Mouse (Mus musculus): ENCODE data around the gene Ift43.

The Ift43 gene

DNA sequence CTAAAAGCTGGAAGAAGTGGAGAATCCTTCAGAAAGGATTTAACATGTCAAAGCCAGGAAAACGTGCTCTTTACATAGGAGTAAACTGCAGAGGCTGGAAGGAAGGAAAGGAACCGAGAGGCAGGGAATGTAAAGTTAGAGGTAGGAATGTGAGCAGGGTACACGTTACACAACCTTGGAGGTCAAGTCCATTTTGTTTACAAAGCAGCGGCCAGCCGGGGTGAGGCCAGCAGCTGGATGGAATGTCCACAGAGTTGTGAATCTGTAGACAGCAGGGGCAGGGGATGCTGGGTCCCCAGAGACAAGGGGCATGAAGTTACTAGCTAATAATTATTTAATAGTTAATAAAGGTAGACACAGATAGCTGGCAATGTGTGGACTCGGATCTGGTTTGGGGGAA, 45.8 kb downstream of the Ift43 start:
- DNase-seq (ENCODE audit: low read depth, low spot score), result no peak

DNA sequence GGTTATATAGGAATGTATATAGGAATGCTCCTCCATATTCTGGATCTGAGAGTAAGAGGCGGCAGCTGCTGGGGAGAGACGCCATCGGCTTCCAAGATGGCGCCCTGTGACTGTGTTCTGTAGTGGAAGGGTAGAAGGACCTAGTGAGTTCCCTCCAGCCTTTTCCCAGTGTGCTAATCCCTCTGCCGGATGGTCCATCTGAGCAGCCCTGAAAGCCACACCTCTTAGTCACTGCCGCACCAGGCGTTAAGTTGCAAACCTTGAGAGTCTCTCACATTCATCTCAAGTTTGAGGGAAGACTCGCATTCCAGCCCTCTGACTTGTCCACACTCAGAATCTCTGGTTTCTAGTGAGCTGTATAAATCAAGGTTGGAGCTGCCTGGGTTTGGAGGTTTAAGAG, 46.7 kb downstream of the Ift43 start:
- no peak for DNase-seq (ENCODE audit: low read depth, low spot score)

DNA sequence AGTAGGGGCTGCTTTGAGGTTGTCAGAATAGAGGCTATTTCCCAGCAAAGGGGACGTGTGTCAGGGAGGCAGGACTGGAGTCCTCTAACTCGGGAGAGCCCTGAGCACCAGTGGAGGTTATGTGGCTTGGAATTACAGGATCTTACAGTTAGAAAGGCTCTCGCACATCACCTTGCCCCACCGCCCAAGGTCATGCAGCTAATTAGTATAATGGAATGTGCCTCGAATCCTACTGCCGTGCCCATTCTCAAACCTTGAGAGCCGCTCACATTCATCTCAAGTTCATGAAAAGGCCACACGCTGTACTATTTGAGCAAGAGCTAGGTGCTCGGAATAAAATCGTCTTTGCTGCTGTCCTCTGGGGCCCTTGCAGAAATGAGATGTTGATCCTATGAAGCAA, 47.4 kb downstream of the Ift43 start:
- DNase-seq (ENCODE audit: low read depth, low spot score), result no peak

DNA sequence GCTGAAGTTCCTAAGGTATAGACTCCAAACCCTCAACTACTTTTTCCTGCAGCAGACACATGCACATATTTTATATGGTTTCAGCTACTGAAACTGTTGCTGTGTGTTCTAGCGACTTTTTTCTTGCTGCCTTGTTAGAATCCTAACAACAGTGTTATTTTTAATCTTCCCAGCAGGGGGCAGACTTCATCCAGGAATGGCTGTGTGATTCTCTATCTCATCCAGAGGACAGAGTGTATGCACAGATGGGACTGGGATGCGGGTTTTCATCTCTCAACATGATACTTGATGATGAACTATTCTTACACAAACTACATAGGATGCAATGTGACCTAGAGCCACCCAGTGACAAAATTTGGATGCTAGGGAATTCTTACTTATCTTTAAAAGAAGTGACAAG, 50.5 kb downstream of the Ift43 start:
- DNase-seq (ENCODE audit: low read depth, low spot score), result peak; percentile 39

DNA sequence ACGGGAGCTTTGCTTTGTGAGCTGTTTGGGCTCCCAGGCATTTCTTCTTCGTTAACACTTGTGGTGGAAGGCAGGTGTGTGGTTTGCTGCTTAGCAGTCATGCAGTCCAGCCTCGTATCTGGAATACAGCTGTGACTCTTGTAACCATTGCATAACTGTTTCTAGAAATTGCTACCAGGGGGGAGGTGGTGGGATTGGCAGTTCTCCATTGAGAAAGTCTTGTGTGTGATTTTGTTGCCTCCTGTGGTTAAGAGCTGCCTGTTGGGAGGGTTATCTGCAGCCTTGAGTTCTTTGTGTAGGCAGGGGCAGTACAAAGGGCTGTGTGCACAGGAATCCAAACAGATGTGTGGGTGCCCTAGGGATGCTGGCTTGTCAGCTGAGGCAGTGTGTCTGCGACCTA, 53.4 kb downstream of the Ift43 start:
- no peak for DNase-seq (ENCODE audit: low read depth, low spot score)

DNA sequence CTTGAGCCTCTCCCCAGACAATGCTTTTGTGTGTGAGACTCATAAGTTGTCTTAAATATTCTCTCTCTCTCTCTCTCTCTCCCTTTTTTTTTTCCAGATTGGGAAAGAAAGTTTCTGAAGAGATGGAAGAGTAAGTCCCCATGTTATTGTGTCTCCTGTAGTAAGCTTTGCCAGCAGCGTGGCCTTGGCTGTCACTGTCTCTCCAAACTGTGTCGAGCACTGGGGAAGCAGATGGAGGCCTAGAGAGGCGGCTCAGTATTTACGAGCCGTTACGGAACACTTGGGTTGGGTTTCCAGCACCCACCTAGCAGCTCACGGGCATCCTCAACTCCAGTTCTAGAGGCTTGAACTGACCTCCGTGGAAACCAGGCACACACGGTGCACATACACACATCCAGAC, 56.4 kb downstream of the Ift43 start:
- no peak for DNase-seq (ENCODE audit: low read depth, low spot score)

DNA sequence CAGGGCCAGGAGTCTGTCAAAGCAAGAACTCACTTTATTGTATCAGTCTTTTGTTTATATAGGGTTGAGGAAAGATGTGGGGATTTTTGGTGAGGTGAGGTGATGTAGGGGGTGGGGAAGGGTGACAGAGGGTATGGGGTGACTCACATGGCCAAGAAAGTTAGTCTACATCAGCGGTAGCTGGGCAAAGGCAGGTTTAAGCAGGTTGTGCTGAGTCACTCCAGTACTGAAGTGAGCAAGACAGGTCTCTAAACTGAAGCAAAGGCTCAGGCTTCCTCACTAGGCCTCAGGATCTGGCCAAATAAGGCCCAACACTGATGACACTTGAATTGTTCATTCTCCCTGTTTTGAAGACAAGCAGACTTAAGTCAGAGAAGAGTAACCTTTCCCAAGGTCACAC, 60.0 kb downstream of the Ift43 start:
- DNase-seq (ENCODE audit: low read depth, low spot score), result no peak

DNA sequence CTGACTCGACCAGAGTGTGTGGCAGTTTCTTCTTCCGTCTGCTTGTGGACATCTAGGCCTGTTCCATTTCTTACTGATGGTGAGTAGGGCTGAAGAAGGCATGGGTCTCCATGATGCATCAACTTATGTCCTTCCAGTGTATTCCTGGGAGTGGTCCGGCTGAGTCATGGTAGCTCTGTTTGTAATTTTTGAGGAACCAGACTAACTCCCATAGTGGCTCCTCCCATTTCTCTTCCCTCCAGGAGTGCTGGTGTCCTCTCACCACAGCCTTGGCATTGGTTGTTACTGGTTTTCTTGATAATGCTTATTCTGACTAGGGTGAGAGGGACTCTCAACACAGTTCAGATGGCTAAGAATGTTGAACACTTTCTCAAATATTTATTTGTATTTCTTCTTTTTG, 63.9 kb downstream of the Ift43 start:
- no peak for DNase-seq (ENCODE audit: low read depth, low spot score)

DNA sequence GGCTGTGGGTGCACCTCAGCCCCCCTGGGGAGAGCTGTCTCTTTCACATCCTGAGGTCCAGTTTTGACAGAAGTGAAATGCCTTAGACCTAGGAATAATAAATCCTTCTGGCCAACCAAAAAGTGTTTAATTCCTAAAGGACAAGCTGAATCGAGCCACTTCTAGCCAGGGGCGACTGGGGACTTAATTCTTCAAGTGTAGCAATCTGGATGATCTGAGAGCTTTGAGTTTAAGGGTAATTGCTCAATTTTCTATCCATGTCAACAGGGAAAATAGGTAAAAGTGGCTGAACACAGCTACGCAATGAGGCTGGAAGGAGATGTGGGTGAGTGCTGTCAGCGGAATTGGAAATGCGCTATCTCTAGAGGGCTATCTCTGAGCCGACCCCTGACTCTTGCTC, 65.9 kb downstream of the Ift43 start:
- no peak for DNase-seq (ENCODE audit: low read depth, low spot score)

DNA sequence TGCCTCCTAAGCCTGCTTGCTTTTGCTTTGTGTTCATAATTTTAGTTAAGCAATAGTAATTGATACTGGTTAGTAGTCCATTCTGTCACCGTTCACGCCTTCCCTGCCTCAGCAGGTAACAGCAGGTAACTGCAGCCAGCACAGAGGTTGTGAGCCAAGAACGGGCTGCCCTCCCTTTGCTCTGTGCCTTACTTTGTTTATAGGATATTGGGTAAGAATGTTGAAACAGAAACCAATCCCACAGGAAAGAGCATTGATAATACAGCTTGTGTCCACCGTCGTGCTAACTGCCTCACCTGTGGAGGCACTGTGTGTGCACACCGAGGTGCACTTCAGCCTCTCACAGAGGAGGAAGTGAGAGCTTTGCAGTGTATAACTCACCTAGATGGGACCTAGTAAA, 66.7 kb downstream of the Ift43 start:
- no peak for DNase-seq (ENCODE audit: low read depth, low spot score)

DNA sequence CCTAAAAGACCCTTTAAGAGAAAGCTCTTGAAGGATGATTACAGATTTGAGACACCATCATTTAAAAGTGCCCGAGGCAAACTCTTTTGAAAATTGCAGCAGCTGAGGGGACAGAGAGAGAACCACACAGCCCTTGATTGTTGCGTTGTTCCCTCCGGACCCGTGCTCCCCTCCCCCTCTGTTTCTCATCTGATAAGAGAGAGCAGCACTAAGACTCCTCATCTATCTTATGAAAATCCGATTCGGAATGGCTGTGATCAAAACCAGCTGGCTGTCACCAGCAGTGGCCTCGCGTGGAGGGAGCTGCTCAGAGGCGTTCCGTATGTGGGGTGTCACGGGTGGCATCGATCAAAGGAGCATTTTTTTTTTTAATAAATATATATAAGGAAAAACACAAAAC, 69.6 kb downstream of the Ift43 start:
- no peak for DNase-seq (ENCODE audit: low read depth, low spot score)

DNA sequence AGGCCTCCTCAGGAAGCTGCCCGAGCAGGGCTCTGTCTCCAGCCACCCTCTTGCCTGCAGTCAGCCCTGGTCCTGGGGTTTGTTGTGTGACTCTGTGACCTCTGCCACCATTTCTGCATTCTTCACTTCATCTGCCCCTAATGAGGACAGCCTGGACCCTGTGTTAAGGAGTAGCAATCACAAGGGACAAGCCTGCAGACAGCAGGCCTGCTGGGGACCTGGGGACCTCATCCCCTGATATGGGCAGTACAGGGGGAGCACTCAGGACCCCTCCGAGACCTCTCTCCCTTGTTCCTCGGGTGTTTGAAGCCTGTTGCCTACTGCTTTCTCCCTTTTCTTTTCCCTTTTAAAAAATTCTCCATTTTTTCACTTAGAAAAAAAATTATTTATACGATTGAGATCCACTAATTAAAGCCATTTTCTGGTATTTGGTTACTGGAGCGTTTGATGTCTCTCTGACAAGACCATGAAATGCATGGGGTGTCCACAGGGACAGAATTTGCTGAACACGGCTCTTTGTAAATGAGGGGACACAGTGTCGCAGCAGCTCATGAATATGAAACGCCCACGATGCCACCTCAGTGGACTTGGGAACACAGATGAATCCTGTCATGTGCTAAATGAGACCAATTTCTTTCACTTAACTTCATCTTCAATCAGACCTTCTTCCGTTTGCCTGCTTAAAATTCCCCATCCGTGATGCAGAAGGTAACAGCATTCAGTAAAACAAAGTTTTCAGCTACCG, 71.0 kb downstream of the Ift43 start:
- DNase-seq (ENCODE audit: low read depth, low spot score), result no peak

DNA sequence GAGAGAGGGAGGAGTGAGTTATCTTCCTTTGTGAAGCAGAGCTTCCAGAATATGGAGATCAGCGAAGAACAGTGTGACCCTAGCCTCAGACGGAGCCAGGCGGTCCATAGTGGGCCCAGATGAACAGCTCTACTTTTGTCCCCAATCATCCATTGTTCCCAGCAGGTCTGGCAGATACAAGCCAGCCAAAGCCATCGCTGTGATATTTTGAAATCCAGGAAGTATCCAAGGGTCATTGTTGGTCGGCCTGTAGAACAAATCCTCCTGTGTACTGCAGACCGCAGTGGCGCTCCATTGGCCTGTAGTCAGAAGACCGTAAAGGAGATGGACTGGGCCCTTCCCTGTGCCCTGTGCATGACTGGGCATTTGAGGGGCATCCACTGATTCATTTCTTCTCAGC, 72.8 kb downstream of the Ift43 start:
- no peak for DNase-seq (ENCODE audit: low read depth, low spot score)

DNA sequence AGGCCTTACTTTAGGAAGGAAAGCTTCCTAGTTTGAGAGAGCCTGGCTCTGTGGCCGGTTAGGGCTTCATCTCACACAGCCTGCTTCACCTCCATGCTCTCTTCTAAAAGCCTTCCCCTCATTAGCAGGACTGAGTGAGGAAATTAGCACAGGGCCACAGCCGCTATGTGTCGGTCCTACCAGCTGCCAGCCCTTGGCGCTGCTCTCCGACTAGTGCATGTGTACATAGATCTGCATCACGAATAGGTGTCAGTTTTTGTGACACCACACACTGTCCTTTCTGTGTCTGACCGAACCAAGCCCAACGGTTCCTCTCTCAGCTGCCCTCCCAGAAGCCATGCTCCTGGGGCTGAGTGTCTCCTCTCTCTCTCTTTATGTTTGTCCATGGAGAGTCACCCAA, 74.8 kb downstream of the Ift43 start:
- no peak for DNase-seq (ENCODE audit: low read depth, low spot score)

DNA sequence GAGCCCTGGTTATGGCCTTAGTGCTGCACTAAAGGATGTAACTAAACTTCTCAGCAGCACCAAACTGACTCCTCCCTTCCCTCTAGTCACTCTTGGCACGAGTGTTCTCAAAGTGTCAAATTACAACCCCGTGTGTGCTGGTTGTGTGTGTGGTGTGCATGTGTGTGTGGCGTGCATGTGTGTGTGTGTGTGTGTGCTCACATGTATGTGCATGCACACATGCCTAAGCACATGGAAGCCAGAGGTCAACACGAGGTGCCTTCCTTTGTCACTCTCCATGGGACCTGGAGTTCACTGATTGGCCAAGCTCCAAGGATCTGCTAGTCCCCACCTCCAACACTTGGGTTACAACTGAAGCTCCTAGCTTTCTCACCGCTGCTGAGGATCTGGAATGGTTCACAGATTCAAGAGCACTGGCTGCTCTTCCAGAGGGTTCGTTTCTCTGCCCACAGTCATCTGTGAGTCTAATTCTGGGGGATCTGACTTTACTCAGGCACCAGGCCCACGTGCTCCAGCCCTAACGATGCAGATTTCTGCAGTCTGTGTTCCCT, 75.6 kb downstream of the Ift43 start:
- DNase-seq (ENCODE audit: low read depth, low spot score), result peak; percentile 27

DNA sequence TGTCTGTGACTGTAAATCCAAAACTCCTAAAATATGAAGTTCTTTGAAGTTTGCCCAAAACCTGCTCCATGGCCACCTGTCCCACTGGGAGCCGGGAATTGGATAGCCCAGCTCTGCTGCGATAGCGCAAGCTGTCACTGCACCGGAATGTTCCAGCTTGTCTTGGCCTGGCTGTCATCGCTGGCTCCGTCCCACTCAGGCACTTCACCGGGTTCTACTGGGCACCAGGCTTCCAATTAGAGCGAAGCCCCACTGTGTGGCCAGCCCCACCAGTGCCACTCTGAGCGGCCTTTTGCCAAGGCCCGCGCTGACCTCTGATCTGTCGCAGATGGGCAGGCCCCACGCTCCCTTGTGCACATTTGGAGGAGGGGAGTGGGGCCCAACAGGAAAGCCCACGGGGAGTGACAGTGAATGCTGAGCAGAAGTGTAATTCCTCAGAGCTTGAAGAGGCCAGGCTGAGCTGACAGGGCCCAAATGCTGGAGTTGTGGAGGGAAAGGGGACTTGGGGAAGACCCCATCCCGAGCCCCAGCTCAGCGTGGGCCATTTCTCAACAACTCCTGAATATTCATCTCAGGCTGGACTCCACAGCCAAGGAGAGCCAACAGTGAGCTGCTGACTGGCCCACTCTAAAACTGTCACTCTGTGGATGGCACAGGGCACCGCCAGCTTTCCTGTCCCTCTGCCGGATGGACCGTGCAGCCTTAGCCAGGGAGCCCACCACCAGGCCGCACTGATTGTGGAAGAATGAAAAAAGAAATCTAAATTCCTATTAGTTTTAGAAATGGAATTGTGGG, 76.5 kb downstream of the Ift43 start:
- peak; percentile 44 for DNase-seq (ENCODE audit: low read depth, low spot score)

DNA sequence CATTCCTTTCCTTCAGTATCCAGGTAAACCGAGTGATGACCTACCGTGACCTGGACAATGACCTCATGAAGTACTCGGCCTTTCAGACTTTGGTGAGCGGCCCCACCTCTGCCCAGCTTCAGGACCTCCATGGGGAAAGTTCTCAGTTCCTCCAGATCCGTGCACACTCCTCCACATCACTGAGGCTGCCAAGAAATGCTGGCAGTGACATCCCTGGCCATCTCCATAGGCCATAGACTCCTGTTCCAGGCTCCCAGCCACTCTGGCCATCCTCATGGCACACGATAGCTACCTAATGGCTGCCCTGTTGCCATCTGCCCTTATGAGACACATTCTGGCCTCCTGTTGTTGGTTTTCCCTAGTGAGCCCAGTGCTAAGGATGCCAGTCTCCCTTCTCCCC, 79.1 kb downstream of the Ift43 start:
- DNase-seq (ENCODE audit: low read depth, low spot score), result no peak

DNA sequence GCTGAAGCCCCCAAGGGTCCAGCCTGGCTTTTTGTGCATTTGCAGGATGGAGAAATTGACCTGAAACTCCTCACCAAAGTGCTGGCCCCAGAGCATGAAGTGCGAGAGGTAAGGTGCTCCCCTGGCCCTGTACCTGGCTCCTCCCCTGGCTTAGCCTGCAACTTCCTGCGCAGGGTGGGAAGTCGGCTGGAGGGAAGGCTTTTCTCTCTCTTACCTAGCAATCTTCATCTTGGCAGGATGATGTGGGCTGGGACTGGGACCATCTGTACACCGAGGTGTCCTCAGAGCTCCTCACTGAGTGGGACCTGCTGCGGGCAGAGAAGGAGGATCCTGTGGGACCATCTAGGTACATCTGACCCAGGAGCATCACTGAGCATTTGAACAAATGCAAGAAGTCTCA, 79.6 kb downstream of the Ift43 start:
- no peak for DNase-seq (ENCODE audit: low read depth, low spot score)

DNA sequence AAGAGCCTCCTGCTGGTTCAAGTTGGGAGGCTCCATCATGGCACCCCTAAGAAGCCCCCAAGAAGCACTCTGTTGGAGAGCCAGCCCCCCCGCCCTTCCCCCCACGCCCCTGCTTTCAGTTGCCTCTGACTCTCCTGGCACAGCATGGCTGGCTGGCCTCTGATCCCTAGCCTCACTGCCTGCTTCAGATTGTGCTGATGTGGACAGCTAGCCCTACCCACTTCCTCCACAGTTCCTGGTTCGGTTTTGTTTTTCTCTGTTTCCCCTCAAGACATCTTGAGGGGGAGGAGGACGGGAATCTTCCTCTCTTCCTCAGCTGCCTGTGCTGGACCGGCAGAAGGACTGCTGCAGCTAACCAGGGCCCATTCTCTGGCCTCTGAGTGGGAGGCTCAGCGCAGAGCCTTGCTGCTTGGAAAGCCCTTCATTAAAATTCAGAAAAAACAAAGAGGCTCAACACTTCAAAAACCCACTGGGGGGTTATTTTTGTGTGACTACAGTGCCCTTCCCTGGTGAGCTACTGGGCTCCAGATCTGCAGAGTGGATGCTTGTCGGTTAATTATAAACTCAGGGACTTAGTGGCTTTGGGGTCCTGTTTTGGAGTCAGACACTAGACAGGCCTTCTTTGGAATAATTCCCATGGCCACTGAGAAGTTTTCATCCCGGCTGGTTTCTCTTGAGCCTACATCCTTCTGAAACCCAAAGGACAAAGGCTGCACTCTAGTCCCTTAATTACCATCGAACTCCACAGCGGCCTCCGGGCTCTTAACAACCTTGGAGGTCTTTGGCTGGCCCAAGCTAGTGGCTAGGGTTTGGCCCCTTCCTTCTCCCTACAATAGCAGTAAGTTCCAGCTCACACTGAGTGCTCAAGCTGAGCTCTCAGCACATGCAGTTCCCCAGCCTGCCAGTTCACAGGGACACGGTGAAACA, 80.8 kb downstream of the Ift43 start:
- DNase-seq (ENCODE audit: low read depth, low spot score), result peak; percentile 25

DNA sequence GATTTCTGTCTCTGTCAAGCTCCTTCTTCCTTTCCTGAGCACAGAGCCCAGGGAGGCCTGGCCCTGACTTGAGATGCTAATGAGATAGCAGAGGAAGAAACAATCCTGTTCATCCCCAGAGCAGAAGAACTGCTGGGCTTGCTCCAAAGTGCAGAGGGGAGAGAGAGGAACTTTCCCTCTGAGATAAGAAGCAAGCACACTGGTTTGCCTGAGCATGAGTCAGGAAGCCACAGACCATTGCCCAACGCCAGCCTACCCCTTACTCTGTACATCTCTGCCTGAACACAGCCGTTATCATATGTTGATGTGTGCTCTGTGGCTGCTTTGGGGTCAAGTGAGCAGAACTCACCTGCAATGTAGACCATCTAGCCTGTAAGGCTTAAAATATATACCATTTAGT, 83.9 kb downstream of the Ift43 start:
- no peak for DNase-seq (ENCODE audit: low read depth, low spot score)

DNA sequence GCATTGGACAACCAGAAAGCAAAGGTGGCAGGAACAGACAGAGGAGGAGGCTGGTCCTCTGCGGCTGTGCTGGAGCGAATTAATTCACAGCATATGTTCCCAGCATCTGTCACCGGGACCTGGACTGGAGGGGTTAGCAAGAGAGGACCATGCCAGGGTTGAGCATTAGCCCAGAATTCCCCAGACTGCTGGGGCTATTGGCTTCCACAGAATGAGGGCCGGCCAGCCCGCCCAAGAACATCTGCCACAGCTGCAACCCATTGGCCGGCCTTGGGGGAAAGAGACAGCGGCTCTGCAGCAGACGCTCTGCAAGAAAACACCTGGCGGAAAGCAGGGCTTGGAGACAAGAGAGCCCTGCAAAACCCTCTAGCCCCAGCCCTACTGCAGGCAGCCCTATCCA, 84.7 kb downstream of the Ift43 start:
- DNase-seq (ENCODE audit: low read depth, low spot score), result peak; percentile 68

DNA sequence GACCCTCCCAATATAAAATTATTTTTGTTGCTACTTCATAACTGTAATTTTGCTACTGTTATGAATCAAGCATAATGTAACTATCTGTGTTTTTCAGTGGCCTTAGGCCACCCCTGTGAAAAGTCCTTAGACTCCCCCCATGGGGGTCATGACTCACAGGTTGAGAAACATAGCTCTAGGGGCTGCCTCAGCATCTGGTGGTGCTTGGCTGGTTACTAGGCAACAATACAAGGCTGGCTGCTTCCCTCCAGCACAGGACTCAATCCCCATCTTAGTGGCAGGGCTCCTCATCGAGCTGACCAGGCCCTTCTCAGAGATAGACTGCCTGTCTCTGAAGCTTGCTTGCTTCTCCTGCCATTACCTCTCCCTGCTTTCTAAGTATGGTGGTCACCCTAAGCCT, 86.4 kb downstream of the Ift43 start:
- DNase-seq (ENCODE audit: low read depth, low spot score), result peak; percentile 35

Data from skeletal muscle tissue, adult 2 months (tissue).